Mouse (Mus musculus): Measurements from ENCODE around the gene Pla1a.

GRCm38 (mm10) chr16:38369000-38369399 is 63.9 kb downstream of the Pla1a start:
- TF ChIP-seq CTCF (IDR thresholded peaks at IDR 0.05; ENCODE audit: borderline replicate concordance, insufficient read depth, low read depth, low read length) (no peak), POLR2A (IDR thresholded peaks at IDR 0.05; ENCODE audit: borderline replicate concordance, insufficient read depth, low read length) (no peak)

All from cerebellum, adult 2 months (tissue).